Mouse (Mus musculus): Measurements from ENCODE around the gene Dock6.

GRCm38 (mm10) chr9:21786906-21787305 lies 65.5 kb downstream of the Dock6 start:
- TF ChIP-seq POLR2A (IDR thresholded peaks at IDR 0.05; ENCODE audit: control insufficient read depth, low read depth, low read length) (no peak), CTCF (IDR thresholded peaks at IDR 0.05; ENCODE audit: control insufficient read depth, insufficient read depth, insufficient replicate concordance, low read depth, low read length) (peak; percentile 68)
